Mouse (Mus musculus) forelimb bud, embryonic 11.5 days (tissue): ENCODE measurements around the gene Uvrag.

ENCODE experiments used
- DNase-seq: peaks from one replicate; pipeline ENCODE4 v3.0.0-alpha.2; 2012; ENCODE audit warnings: low read depth, low spot score

Uvrag gene

GRCm38 (mm10) chr7:99140984-99141918 is at the start of gene Uvrag:
Gene Uvrag (minus strand): TSS chr7:99141141.
- peak; percentile 98 for DNase-seq

GRCm38 (mm10) chr7:99189885-99190284 is 48.9 kb upstream of the Uvrag start:
- no peak for DNase-seq

GRCm38 (mm10) chr7:99188630-99189029 is 47.7 kb upstream of the Uvrag start:
- no peak for DNase-seq

DNA sequence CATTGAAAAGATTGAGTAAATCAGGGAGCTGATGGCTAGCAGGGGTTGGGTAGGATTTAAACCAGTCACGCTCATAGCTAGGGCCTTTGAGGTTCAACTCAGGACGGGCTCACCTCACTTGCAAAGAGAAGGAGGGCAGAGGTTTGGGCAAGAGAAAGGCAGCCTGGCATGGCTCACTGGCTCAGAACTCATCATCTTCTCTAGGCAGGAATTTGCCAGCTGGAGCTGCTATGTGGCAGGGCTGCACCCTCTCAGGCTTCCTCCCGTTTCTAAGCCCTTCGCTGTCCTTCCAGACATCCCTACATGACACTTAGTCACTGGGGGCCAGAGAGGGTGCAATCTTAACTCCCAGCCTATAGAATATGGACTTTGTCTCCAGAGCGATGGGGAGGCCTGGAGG is 46.5 kb upstream of the Uvrag start:
- DNase-seq = no peak

DNA sequence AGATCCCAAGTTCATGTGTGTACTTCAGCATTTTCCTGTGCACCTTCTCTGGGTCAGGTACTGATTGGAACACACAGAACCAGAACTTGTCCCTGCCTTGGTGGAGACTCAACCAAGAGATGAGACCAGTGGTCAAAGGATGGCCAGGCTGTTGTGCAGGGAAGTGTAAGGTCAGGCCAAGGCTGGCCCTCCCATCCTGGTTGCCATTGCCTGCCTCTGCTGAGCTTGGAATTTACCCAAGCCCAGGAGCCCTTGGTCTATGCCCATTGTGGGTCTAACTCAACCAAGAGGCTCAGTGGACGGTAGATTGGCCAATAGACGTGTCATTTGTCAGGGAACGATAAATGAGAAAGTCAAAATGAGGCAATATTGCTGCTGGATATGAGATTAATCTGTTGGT is 44.5 kb upstream of the Uvrag start:
- no peak for DNase-seq

DNA sequence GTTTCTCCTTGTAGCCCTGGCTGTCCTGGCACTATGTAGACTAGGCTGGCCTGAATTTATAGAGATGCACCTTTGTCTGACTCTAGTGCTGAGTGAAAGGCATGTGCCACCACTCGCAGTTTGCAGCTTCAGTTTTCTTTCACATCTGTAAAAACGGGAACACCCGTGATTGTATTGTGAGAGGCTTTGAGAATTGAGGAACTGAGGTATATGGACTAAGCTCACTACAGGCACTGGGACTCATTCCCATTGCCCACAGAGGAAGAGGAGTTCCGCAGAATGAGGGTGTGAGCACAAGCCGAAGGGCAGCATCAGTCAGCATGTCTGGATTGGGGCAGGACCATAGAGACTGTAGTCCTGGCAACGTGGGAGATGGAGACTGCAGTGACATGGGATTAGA is 42.8 kb upstream of the Uvrag start:
- DNase-seq = no peak

GRCm38 (mm10) chr7:99182432-99183172 is 41.7 kb upstream of the Uvrag start, which contains the start of gene Dgat2:
Gene Dgat2 (minus strand): TSS chr7:99182719.
- peak; percentile 95 for DNase-seq

DNA sequence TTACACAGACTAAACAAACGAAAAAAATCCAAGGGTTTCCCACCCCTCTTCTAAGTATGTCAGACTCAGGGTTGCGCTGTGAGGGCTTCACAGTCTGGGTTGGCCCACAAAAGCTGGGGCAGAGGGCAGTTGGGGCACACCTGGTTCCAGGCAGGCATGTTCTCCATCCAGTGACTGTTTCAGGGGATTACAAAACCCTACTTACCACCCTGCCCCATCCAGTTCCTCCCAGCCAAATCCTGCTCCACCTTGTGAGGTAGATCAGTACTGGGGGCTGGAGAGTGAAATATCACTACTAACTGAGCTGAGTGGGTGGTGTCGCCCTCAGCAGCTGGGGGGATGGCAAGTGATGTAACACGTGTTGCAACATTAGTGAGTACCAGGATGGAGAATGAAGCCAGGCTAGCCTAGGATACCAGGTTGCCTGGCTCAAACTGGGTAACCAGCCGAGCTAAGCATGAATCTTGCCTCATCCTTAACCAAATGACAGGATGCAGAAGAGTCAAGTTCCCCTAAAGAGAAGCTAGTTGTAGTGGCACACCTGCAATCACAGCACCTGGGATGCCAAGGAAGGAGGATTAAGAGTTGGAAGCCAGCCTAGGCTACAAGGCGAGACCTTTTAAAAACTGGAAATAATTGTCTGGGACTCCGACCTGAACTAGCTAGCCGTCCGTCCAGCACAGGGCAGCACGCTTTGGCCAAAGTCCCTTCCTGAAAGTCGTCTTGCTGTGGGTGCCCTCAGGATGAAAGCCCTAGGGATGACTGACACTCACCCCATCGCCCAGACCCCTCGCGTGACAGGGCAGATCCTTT is 40.9 kb upstream of the Uvrag start:
- peak; percentile 8 for DNase-seq

DNA sequence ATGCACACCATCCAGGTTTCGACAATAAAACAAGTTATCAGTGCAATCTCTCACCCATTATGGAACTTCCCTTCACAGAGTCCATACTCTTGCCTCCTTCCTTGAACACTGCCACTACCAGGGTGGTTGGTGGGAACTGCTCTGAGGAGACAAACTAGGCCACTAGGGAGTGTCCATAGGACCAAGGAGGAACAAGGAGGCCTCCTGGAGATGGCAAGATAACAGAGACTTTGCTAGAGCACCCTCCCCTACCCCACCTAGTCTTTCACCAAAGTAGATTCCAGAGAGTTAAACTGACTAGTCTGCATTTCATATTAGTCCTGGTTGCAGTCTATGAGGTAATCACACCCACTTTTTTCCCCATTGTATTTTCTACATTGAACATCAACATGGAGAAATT is 39.2 kb upstream of the Uvrag start:
- no peak for DNase-seq

GRCm38 (mm10) chr7:99179271-99179670 is 38.3 kb upstream of the Uvrag start:
- no peak for DNase-seq

- no peak for DNase-seq
These were observed 36.4 kb upstream of the Uvrag start for GRCm38 (mm10) chr7:99177386-99177785.

- no peak for DNase-seq
These were observed 34.7 kb upstream of the Uvrag start for GRCm38 (mm10) chr7:99175666-99176065.

DNA sequence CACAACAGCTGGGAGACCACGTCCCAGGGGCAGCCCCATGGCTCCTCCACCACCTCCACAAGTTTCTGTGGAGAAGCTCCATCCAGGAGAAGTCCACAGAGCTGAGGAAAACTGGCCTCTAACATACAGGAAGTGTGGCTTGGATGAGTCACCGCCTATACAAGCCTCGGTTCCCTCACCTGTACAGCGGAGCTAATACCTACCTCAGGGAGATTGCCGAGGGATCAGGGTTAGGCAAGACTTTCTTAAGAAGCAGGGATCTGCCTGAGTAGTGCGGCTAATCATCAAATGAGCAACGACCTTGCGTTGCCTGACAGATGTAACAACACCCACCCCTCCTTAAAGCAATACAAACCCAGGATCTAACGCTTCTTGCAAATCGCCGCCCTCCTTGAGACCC is 34.2 kb upstream of the Uvrag start:
- no peak for DNase-seq

- DNase-seq = no peak
These were observed 33.1 kb upstream of the Uvrag start for GRCm38 (mm10) chr7:99174006-99174405.

GRCm38 (mm10) chr7:99172898-99173297 is 32.0 kb upstream of the Uvrag start:
- no peak for DNase-seq

- no peak for DNase-seq
These were observed 31.0 kb upstream of the Uvrag start for GRCm38 (mm10) chr7:99171730-99172463.

DNA sequence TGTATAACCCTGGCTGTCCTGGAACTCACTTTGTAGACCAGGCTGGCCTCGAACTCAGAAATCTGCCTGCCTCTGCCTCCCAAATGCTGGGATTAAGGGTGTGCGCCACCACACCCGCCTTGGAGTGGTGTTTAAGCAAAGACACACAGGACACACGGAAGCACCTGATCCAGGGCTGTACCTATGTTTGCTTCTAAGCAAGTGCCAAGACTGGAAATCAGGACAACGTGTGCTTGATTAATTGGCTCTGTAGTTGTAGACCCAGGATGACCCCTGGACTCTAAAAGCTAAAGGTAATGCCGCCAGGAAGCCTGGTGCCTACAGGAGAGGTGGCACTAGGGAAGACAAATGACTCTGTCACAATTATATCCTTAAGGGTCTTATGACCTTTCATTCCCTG is 29.6 kb upstream of the Uvrag start:
- DNase-seq = no peak

DNA sequence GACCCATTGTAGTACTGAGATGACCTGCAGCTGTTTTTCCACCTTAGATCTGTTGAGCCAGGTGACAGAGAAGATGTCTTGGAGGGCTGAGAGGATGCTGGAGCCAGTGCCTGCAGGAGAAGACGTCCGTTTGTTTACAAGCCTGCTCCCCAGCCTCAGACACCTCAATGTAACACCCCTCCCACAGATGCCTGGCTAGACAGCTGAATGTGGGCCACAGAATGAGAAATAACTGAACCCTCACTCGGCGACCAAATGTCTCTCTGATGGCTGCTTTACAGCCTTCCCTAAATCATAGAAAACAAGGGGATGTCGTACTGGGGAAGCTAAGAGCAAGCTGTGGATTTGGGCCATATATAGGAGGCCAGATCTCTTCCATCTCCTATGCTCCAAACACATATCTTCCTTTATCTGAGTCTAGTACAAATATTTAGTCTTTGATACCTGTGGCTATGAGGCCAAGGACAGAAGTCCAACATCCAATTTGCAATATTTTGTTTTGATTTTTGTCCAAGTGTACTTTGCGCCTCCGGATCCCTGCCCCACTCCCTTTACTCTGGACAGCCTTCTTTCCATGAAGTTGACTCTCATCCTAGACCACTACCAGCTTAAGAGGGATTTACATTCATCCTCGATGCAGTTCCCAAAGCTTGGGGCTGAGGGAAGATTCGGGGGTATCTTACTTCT is 28.9 kb upstream of the Uvrag start:
- no peak for DNase-seq

- no peak for DNase-seq
These were observed 27.8 kb upstream of the Uvrag start for GRCm38 (mm10) chr7:99168756-99169155.

DNA sequence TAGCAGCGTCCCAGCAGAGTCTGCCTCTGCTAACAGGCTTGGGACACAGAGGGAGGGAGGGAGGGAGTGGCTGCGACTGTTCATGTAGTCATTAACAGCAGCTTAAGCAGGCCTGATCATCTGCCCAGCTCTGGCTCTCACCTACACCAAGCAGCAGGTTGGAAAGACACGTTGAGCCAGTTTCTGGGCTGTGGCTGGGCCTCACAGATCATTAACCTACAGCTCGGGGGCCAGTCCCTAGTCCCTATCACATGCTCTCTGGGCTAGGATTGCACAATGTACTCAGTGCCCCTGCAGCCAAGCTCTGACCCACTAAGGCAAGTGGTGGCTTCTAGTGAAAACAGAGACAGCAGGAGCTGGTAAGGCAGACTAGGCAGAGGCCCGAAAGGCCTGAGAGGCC is 27.0 kb upstream of the Uvrag start:
- DNase-seq = no peak

- no peak for DNase-seq
These were observed 25.2 kb upstream of the Uvrag start for GRCm38 (mm10) chr7:99166159-99166558.
